Mouse (Mus musculus) kidney, postnatal 4 days (tissue): ENCODE measurements around the gene Tmem198.

Source experiments
- DNase-seq, 2 experiments: peaks; one replicate each; pipeline ENCODE4 v3.0.0; 2021; ENCODE audit warnings: mixed read lengths in 2 of 2

Tmem198 gene

GRCm38 (mm10) chr1:75455948-75456347, 23.4 kb upstream of the Tmem198 start:
- no peak for DNase-seq

- peak in 1 of 2 experiments; percentile 55 for DNase-seq
Observed at GRCm38 (mm10) chr1:75456746-75457564, 22.4 kb upstream of the Tmem198 start.

DNA sequence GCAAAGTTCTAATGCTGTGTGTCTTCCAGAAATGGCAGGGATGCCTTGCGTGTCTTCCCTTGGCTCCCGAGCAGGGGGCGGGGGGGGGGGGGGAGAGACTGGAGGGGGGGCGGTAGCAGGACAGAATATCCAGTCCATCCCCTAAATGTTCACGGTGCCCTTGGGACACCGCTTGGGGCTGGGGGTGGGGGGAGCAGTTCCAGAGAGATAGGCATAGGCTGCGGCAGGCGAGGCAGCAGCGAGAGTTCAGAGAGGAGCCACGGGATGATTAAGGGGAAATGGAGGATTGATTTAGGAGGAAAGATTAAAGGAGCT, 21.7 kb upstream of the Tmem198 start:
- DNase-seq = no peak

DNA sequence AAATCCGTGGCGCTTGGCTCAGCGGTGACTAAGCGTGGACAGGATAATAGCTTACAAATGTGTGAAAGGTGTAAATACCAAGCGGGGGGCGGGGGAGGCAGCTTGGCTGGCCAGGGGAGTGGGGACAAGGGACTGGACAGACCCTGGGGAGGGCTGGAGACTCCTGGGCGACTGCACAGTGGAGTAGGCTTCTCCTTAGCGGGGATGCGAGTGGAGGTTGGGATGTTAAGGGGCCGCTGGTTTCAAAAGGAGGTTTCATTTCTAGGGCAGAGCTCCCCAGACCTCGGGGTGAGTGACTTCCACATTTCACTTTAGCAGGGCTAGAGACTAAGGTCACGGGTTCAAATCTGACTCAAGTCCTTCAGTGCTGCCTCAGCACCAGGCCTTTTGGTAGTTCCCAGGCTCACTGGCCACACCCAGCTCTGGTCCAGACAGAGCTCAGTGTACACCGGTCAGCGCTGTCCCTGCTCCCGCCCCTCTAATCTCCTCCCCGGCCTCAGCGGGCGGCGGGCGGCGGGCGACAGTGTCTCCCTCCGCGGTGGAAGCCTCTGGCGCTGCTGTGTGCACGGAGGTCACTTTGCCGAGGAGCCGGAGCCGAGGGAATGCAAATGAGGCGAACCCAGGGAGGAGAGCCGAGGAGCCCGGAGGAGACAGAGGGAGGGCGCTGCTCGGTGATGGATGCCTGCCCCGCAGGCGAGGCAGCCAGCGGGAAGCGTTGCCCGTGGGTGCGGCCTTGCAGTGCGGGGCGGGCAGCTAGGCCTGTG, 21.1 kb upstream of the Tmem198 start:
- peak; percentile 71 to 79 for DNase-seq

GRCm38 (mm10) chr1:75458789-75459684, 20.3 kb upstream of the Tmem198 start:
- peak; percentile 66 to 81 for DNase-seq

GRCm38 (mm10) chr1:75460297-75460696, 19.0 kb upstream of the Tmem198 start:
- DNase-seq = no peak

DNA sequence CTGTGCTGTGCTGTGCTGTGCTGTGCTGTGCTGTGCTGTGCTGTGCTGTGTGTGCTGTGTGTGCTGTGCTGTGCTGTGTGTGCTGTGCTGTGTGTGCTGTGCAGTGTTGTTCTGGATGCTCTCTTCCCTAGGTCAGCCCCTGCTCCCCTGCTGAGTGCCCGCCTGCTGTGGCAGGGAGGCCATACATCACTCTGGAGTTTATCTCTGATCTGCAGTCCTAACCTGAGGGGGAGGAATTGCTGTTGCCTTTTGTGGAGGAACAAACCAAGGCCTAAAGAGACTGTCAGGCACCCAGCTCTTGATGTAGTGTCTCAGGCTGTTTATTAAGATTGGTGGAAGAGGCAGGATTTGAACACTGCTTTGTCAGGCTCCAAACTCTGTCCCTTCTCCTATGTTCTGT, 16.7 kb upstream of the Tmem198 start:
- no peak for DNase-seq

DNA sequence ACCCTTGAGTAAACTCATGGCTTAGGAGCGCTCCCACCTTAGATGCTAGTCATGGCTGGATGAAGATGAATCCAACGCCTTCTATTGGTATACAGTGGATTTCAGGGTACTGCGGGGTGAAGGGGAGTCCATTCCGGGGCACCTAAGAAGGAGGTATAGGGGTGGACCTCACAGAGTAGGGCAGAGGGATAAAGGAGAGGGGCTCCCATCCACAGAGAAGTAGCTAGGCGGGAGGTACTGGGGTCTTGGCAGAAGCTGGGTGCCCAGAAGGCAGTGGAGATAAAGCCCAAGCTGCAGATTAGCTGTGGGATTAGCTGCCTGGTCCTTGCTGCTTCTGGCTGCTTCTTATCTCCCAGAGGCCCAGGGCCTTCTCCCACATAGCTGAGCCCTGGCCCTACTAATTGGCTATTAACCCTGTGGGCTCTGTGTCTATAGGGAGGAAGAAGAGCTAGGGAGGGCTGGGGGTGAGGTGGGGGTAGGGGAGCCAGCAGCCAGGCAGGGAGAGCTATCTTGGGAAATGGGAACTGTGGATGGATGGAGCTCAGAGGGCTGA, 15.6 kb upstream of the Tmem198 start:
- no peak for DNase-seq

- peak; percentile 87 to 90 for DNase-seq
Observed at GRCm38 (mm10) chr1:75467215-75467927, 12.0 kb upstream of the Tmem198 start.

DNA sequence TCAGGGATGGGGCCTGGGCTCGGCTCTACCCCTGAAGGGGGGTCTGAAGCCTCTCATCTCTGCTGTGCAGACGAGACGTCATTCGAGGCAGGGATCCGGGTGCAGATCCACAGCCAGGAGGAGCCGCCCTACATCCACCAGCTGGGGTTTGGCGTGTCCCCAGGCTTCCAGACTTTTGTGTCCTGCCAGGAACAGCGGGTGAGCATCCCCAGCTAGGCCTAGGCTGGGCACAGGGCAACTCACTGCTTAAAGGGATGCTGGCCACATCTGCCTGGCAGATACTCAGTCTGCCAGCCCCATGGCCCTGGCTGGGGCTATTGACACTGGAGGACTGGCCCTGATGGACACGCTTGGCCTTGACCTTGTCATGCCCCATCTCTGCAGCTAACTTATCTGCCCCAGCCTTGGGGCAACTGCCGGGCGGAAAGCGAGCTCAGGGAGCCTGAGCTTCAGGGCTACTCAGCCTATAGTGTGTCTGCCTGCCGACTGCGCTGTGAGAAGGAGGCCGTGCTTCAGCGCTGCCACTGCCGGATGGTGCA, 10.0 kb upstream of the Tmem198 start:
- no peak for DNase-seq

DNA sequence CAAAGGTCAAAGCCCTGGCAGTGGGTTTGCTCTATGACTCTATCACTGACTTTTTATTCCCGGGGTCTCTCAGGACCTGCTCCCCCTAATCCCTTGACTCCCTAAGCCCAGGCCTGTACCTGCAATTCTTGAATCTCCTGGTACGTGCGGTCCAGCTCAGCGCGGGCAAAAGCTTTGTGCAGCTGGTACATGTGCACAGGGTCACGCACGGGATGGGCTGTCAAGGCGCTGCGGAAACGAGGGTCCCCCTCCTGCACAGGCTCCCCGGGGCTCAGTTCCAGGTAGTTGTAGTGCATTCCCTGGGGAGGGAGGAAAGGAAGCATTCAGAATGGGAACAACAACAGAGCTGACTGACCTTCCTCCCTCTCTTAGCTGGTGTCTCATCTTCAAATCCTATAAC, 2.9 kb upstream of the Tmem198 start:
- DNase-seq = no peak

DNA sequence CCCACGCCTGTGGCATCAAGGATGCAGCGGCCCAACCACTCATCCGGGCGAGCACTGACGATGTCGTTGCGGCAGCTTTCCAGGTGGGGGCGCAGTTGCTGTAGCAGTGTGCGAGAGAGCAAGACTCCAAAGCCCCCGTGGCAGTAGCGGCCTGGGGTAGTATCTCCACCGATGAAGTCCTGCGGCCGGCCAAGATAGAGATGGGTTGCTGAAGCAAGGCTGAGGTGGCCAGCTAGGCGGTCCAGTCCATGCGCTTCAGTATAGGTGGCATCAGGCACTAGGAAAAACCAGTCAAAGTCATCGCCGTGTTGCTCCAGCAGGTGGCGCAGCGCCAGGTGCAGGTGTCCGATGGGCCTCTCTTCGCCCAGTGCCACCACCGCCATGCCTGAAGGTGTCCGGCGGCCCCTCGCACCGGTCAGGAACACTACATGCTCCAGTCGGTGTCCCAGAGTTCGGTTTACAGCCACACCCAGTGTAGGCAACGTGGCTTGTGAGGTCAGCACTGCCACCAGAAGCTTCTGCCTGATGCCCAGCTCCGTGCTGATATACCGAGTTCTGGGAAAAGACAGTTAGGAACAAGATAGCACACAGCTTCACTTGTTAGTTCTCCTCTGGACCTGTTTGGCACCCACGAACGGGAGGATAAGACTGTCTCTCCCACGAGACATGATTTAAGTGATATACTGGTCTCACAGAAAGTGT, 1.9 kb upstream of the Tmem198 start:
- peak; percentile 93 to 95 for DNase-seq

DNA sequence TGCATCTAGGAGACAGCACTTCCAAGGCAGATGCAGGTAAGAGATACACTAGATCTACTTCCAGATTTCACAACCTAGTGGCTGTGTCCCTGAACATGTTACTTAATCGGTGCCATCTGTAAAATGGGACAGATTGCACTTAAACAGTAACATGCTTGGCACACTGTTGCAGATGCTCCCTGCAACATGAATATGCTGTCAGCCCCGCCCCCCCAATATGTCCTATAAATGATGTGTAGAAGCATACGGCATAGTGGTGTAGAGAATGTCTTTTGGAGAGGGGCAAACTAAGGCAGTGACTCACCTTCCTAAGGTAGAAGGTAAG, 1.4 kb upstream of the Tmem198 start:
- no peak for DNase-seq

DNA sequence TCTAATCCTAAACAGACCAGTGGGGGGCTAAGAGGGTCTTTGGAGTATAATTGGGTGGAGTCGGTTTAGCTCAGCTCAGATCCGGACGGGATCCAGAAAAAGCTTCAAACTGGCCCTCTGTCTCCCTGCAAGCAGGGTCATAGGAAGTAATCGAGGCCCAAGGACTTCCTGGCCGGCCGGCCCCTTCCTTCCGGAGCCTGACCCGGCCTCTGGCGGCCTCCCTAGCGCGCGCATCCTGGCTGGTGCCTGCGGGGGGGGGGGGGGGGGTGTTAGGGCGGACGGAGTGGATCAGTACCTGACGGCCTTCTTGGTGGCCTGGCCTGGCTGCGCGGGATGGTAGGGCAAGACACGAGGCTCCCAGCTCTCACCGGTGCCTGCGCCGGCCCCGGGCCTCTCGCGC, 835 bp upstream of the Tmem198 start:
- peak; percentile 68 to 76 for DNase-seq

DNA sequence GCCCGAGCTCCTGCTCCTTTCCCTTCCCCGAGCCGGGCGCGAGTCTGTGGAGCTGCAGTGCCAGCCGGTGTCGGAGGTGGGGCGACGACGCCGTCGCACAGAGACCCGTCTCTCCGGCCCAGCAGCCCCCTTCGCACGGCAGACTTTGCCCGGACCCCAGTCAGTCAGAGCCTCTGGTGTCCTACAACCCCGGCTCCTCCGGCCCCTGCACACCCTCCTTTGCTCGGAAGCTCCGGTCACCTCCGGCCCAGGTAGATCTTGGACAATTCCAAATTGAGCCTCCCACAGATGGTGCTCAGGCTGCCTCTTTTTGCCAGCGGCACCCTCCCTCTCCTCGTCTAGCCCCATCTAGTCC, 280 bp downstream of the Tmem198 start:
- DNase-seq = no peak

- DNase-seq = no peak
Observed at GRCm38 (mm10) chr1:75480036-75480435, 704 bp downstream of the Tmem198 start.

GRCm38 (mm10) chr1:75480735-75481134, 1.4 kb downstream of the Tmem198 start:
- DNase-seq = no peak

- DNase-seq = peak in 1 of 2 experiments; percentile 30
Observed at GRCm38 (mm10) chr1:75486561-75486960, 7.2 kb downstream of the Tmem198 start.

DNA sequence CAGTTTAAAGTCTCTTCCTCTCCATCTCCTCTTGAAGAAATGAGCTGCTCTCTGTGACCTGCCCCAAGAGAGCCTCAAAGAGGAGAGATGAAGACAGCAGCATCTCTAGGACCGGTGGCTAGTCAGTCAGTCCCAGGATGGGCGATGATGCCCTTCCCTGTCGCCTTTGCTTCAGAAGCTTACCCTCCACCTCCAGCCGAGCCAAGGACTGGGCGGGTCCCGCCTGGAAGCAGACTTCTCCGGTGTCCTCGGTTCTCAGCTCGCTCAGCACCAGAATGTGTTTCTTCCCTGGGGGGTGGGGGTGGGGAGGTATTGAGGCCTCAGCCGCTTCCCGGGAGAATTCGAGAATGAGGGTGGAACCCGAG, 7.7 kb downstream of the Tmem198 start:
- DNase-seq = peak in 1 of 2 experiments; percentile 31

GRCm38 (mm10) chr1:75487405-75488161, 8.3 kb downstream of the Tmem198 start:
- DNase-seq = peak; percentile 81 to 87
